ENCODE assay signal across 9 mouse cellular contexts in genomic region chr2:35930498-35931149, GRCm38 (mm10). TPM values are rescaled to one million over a fixed set of nuclear protein-coding genes. Genes with fewer than 3 reads are reported as not detected.
DNase-seq lines count a peak whose midpoint lies in the region; ATAC-seq and TF ChIP-seq lines count a peak whose summit lies in the region.
"Had no signal": no experiment of that assay in that cellular context is flagged by ENCODE, and none has a peak within 500 bp of the region (broad histone marks: within the 10 kb centered on the region; RNA-seq: fewer than 3 reads in every experiment).

No protein-coding gene starts in this region.

- TF ChIP-seq CTCF in bone marrow macrophage, adult 2 months (IDR thresholded peaks at IDR 0.05; ENCODE audit: low read depth, low read length): peak; percentile 90
- TF ChIP-seq CTCF in small intestine, adult 2 months (IDR thresholded peaks at IDR 0.05; ENCODE audit: extremely low read depth, insufficient read length, insufficient replicate concordance, low read depth, low read length): peak; percentile 96

- no peak overlapping the region for H3K4me2 ChIP-seq in forebrain, embryonic 13.5 days

- H3K9ac ChIP-seq in forebrain, embryonic 13.5 days: no peak overlapping the region

- no peak overlapping the region for H3K4me3 ChIP-seq in bone marrow macrophage, adult 2 months (ENCODE audit: insufficient read depth, low read length)
- H3K4me3 ChIP-seq in forebrain, embryonic 13.5 days: no peak overlapping the region
- H3K4me3 ChIP-seq in small intestine, adult 2 months (ENCODE audit: low read depth, low read length): no peak overlapping the region
- H3K4me3 ChIP-seq: megakaryocyte, embryonic 14.5 days had no signal

- no peaks in the 10 kb centered on the region for H3K27me3 ChIP-seq in forebrain, embryonic 13.5 days
- no peaks in the 10 kb centered on the region for H3K27me3 ChIP-seq in small intestine, adult 2 months (ENCODE audit: control insufficient read depth, insufficient read depth, low read length)

- ATAC-seq in forebrain, embryonic 13.5 days: peak; percentile 73
- ATAC-seq in hematopoietic stem cell, adult 5-6 weeks (replicated peaks in 1 of 2; ENCODE audit: insufficient read depth in 1 of 2, low FRiP score in 2 of 2, low TSS enrichment in 1 of 2, low read depth in 1 of 2, poor library complexity in 2 of 2, severe bottlenecking in 2 of 2): peak; percentile 57 to 69; a peak in 2 of 4 replicates
- ATAC-seq in megakaryocyte-erythroid progenitor cell, adult 5-6 weeks (replicated peaks; ENCODE audit: low FRiP score, low TSS enrichment, poor library complexity, severe bottlenecking): peak; percentile 47; the same call in 1 of the 2 replicates
- ATAC-seq in erythroblast, adult 5-6 weeks (replicated peaks; ENCODE audit: low FRiP score, poor library complexity, severe bottlenecking): no peak

- no peaks in the 10 kb centered on the region for H3K9me3 ChIP-seq in forebrain, embryonic 13.5 days (replicated peaks)

- TF ChIP-seq POLR2A in bone marrow macrophage, adult 2 months (IDR thresholded peaks at IDR 0.05; ENCODE audit: borderline replicate concordance, low read depth, low read length): no peak
- no peak for TF ChIP-seq POLR2A in small intestine, adult 2 months (IDR thresholded peaks at IDR 0.05; ENCODE audit: low read depth, low read length)

- no peak overlapping the region for H3K27ac ChIP-seq in bone marrow macrophage, adult 2 months (ENCODE audit: insufficient read depth, low read depth, low read length)
- no peak overlapping the region for H3K27ac ChIP-seq in forebrain, embryonic 13.5 days
- H3K27ac ChIP-seq in small intestine, adult 2 months (ENCODE audit: insufficient read depth, low read depth, low read length): no peak overlapping the region

- WGBS in forebrain, embryonic 13.5 days: 32% methylated on average over 11 of the region's 11 CpGs
- WGBS in small intestine, adult 2 months: 31% methylated on average over 11 of the region's 11 CpGs

- no peaks in the 10 kb centered on the region for H3K36me3 ChIP-seq in forebrain, embryonic 13.5 days (ENCODE audit: poor library complexity, severe bottlenecking)
- no peaks in the 10 kb centered on the region for H3K36me3 ChIP-seq in small intestine, adult 2 months (ENCODE audit: control insufficient read depth, insufficient read depth, low read length)

- 0 out of 2 replicates have a peak, but pooled peaks cover 2% of the 10 kb centered on the region for H3K4me1 ChIP-seq in bone marrow macrophage, adult 2 months (ENCODE audit: control insufficient read depth, insufficient read depth, low read length)
- H3K4me1 ChIP-seq in forebrain, embryonic 13.5 days: no peaks in the 10 kb centered on the region
- H3K4me1 ChIP-seq in small intestine, adult 2 months (ENCODE audit: control insufficient read depth, insufficient read depth, insufficient read length, low read length): no peaks in the 10 kb centered on the region

- peak; percentile 33 for DNase-seq in MEL-GATA-1-ER (ENCODE audit: extremely low read depth, low read depth)
- DNase-seq in layer of hippocampus, postnatal 36 days: peak; percentile 76 to 78

RNA-seq across cellular contexts. Expression of gene Ttll11, which starts 49.1 kb away (rescaled TPM):
- polyA plus RNA-seq in bone marrow macrophage, adult 2 months (2012; ENCODE audit: insufficient read depth, insufficient read length, missing spikeins): not detected in 2 replicates
- polyA plus RNA-seq in forebrain, embryonic 13.5 days (2015; fragmentation: Nextera tagmentation; extraction: Ambion mirVana): 1.8 and 2.2 TPM in 2 replicates
- total RNA-seq in hematopoietic stem cell, adult 5-6 weeks (2017): not detected in 2 replicates
- total RNA-seq in layer of hippocampus, postnatal 36 days (2021): 10 to 100 TPM; 36.1 to 42.9 TPM
- 0.55 TPM in 1 of 2 replicates, not detected in the other for total RNA-seq in megakaryocyte-erythroid progenitor cell, adult 5-6 weeks (2014; fragmentation: Nextera tagmentation)
- total RNA-seq in megakaryocyte-erythroid progenitor cell, adult 5-6 weeks (2017): 0.15 and 0.23 TPM in 2 replicates
- polyA plus RNA-seq in small intestine, adult 2 months (2012; rRNA removed): 0.48 and 0.91 TPM in 2 replicates
- total RNA-seq in erythroblast, adult 5-6 weeks (2015; ENCODE audit: low replicate concordance): not detected in 2 replicates
- not detected in 2 replicates for total RNA-seq in erythroblast, adult 5-6 weeks (2017; ENCODE audit: low replicate concordance)

Comparison
In these comparisons a context has a peak if more than half of its experiments do, and no peak if none do; other contexts are left out.
1. RNA of gene Ttll11, which starts 49.1 kb away (total RNA-seq): 36.1 to 42.9 TPM in layer of hippocampus, postnatal 36 days; 0.15 to 0.55 TPM in megakaryocyte-erythroid progenitor cell, adult 5-6 weeks, not detected in hematopoietic stem cell, adult 5-6 weeks and not detected in erythroblast, adult 5-6 weeks; every median in the first group is over 10 times any median in the second.